Mouse (Mus musculus) liver, adult 2 months (tissue): ENCODE measurements at regions not wholly inside any gene's neighbourhood (a gene's known extent, or its start where the extent isn't known, plus 50 kb on each side); places are given as distances from the start of the nearest gene placed in this dataset.

Experiments used
- DNase-seq: peaks from one replicate; pipeline ENCODE4 v3.0.0-alpha.2; 2011; ENCODE audit warnings: low read depth, low spot score; ENCODE audit errors: extremely low read depth
- H3K27ac ChIP-seq: fragments of 200-500 bp; replicated peaks from 2 replicates; pipeline ENCODE4 v1.5.1; 2012; ENCODE audit warnings: low read depth, mild to moderate bottlenecking, control low read depth, inconsistent platforms, low read length; ENCODE audit not compliant: insufficient read depth
- H3K27me3 ChIP-seq: fragments of 200-500 bp; 2 replicates; pipeline ENCODE4 v1.6.1; 2012; ENCODE audit warnings: mild to moderate bottlenecking, moderate library complexity, low read length, inconsistent platforms; ENCODE audit not compliant: control insufficient read depth, insufficient read depth
- H3K36me3 ChIP-seq: fragments of 200-500 bp; 2 replicates; pipeline ENCODE4 v1.6.1; 2012; ENCODE audit warnings: low read length, inconsistent platforms; ENCODE audit not compliant: control insufficient read depth, insufficient read depth
- H3K4me1 ChIP-seq: fragments of 200-500 bp; 2 replicates; pipeline ENCODE4 v1.6.1; 2011; ENCODE audit warnings: low read length; ENCODE audit not compliant: control insufficient read depth, insufficient read depth
- H3K4me3 ChIP-seq: fragments of 200-500 bp; 2 replicates; pipeline ENCODE4 v1.5.1; 2011; ENCODE audit warnings: low read depth, mild to moderate bottlenecking, control low read depth, low read length, moderate library complexity; ENCODE audit not compliant: insufficient read depth
- H3K79me2 ChIP-seq: fragments of 200-500 bp; 2 replicates; pipeline ENCODE4 v1.6.1; 2012; ENCODE audit warnings: inconsistent platforms, mild to moderate bottlenecking, low read length, moderate library complexity; ENCODE audit not compliant: control insufficient read depth, insufficient read depth
- H3K9ac ChIP-seq: fragments of 200-500 bp; 2 replicates; pipeline ENCODE4 v1.6.1; 2012; ENCODE audit warnings: low read depth, mild to moderate bottlenecking, control low read depth, inconsistent platforms, low read length
- CTCF ChIP-seq: fragments of 200-500 bp; IDR thresholded peaks from 2 replicates; pipeline ENCODE4 v1.5.1; 2011; ENCODE audit warnings: low read depth, low read length, control low read depth
- POLR2A ChIP-seq: fragments of 200-500 bp; IDR thresholded peaks from 2 replicates; pipeline ENCODE4 v1.6.1; 2011; ENCODE audit warnings: low read length, control low read depth; ENCODE audit not compliant: insufficient read depth; ENCODE audit errors: extremely low read depth
- WGBS: fragments of 180-500 bp; shearing (Covaris S2); methylation state at CpG from one replicate; pipeline ENCODE4 v1.1.7; 2018; 5-methylcytosine and 5-hydroxymethylcytosine counted together

DNA sequence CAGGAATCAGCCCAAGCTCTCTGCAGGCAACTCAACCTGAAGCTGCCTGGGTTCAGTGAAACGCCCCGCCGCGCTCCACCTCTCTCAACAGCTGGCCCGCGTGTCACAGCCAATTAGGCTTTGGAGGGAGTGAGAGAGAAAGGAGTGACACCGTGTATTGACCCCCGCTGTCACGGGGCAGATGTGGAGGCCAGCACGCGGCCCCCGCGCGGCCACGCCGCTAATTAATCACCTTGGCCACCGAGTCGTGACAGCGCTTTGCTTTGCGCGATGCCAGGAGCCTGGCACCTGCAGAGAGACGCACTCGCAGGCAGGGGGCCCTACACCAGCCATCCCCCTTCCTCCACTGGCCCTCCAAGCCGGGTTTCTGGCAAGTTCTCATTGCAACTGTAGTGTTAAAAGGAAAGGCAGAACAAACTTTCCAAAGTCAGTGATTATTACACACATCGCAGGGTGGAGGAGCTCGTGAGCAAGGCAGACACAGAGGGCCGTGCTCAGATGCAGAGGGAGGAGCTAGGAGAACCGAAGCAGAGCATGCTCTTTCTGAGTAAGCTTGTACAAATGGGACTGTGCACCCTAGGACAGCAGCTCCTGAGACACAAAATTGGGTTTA is 240.8 kb downstream of the Lmx1a start:
- TF ChIP-seq CTCF = 0 out of 2 replicates have a peak, but pooled peaks have one; percentile 3
- no peak for TF ChIP-seq POLR2A
- Histone ChIP-seq H3K4me3 (peak overlapping the region; percentile 6; the same call in 1 of the 2 replicates), H3K79me2 (no peaks in the 10 kb centered on the region)

DNA sequence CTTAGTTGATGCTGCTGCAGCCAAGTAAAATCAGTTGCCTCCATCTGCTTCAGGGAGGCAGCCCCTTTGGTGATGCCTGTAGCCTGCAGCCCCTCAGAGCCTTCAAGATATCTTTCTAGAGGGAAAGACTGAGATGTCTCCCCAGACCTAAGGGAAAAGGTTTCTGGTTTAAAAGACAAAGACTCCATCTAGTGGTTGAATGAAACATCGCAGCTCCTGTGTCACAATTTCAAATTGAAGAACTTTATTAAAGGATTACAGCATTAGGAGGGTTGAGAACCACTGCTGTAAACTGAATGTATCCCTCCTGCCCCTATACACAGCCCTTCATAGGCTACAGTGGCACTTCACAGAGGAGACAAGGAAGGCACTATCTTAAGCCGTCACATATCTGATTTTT is 243.1 kb downstream of the Lmx1a start:
- no peaks in the 10 kb centered on the region for H3K4me1 ChIP-seq
- WGBS = 37% methylated on average over 2 of the region's 2 CpGs
- H3K4me3 ChIP-seq = no peak overlapping the region
- H3K79me2 ChIP-seq = no peaks in the 10 kb centered on the region
- DNase-seq = peak; percentile 27
- no peak overlapping the region for H3K27ac ChIP-seq
- H3K36me3 ChIP-seq = no peaks in the 10 kb centered on the region
- TF ChIP-seq CTCF = peak; percentile 30; the same call in 1 of the 2 replicates
- TF ChIP-seq POLR2A = no peak
- H3K27me3 ChIP-seq = no peaks in the 10 kb centered on the region
- H3K9ac ChIP-seq = no peak overlapping the region

More for the DNA sequence above, 240.8 kb downstream of the Lmx1a start:
- Histone ChIP-seq H3K27ac (no peak overlapping the region), H3K36me3 (no peaks in the 10 kb centered on the region), H3K4me1 (no peaks in the 10 kb centered on the region), H3K9ac (no peak overlapping the region), H3K27me3 (no peaks in the 10 kb centered on the region)
- 5% methylated on average over 28 of the region's 28 CpGs for WGBS
- DNase-seq = peak; percentile 3

DNA sequence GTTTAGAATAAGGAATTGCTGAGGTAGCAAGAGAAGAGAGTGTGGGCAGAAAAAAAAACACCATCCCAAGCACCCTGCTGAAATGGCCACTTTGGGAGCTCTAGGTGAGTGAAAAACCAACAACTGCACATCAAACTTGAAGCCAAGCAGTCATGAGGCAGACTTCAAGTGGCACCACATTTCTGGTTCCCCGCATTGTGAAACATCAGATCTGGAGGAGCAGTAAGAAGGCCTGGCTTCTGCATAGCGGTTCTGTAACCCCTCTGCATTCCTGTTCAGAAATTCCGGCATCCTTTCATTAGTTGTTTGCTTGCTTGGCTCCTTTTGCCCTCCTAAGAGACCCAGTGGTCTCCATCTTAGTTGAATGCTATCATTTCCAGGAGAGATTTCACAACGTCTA is 247.7 kb downstream of the Lmx1a start:
- Histone ChIP-seq H3K79me2 (no peaks in the 10 kb centered on the region), H3K27ac (no peak overlapping the region), H3K27me3 (no peaks in the 10 kb centered on the region), H3K4me1 (no peaks in the 10 kb centered on the region), H3K4me3 (no peak overlapping the region), H3K36me3 (no peaks in the 10 kb centered on the region), H3K9ac (no peak overlapping the region)
- 64% methylated on average over 4 of the region's 4 CpGs for WGBS
- no peak for DNase-seq
- no peak for TF ChIP-seq POLR2A
- no peak for TF ChIP-seq CTCF

DNA sequence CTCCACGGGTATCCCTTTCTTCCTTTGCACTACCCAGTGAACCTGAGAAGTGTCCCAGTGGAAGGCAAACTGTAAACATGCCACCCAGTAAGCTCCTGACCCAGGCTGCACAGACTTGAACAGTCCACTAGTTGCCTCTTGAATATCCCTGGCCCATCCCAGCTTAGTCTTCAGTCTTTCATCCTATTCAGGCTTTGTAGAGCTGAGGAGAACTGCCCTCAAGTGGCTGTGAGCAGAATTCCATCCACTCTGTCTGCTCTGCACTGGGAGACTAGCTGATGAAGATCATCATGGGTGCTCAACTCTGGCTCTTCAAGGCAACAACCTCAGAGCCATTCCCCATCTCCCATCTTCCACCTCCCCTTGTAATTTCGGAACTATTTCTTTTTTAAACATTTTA is 249.1 kb downstream of the Lmx1a start:
- H3K79me2 ChIP-seq = no peaks in the 10 kb centered on the region
- no peaks in the 10 kb centered on the region for H3K36me3 ChIP-seq
- H3K27me3 ChIP-seq = no peaks in the 10 kb centered on the region
- DNase-seq = no peak
- 76% methylated on average over 2 of the region's 2 CpGs for WGBS
- TF ChIP-seq CTCF = no peak
- no peak for TF ChIP-seq POLR2A
- no peak overlapping the region for H3K9ac ChIP-seq
- no peak overlapping the region for H3K27ac ChIP-seq
- no peaks in the 10 kb centered on the region for H3K4me1 ChIP-seq
- H3K4me3 ChIP-seq = no peak overlapping the region

DNA sequence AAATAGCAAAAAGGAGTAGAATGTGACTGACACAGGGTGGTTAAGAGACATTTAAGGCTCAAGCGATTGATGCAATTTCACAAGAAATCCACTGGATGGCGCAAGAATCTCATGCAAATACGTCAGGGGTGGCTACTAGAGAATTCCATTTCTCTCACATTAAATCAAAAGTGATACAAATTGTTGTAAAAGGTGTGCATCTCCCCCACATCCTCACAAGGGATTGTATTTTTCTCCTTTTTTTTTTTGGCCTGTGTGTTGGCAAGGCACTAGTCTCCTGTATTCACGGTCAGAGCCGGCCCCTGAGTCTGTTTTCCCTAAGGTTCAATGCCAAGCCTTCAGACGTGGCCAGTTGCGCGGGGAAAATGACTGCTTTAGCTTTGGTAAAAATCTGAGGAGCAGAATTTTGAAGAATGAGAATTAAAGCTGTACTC is 253.0 kb downstream of the Lmx1a start:
- peak; percentile 41 for DNase-seq

DNA sequence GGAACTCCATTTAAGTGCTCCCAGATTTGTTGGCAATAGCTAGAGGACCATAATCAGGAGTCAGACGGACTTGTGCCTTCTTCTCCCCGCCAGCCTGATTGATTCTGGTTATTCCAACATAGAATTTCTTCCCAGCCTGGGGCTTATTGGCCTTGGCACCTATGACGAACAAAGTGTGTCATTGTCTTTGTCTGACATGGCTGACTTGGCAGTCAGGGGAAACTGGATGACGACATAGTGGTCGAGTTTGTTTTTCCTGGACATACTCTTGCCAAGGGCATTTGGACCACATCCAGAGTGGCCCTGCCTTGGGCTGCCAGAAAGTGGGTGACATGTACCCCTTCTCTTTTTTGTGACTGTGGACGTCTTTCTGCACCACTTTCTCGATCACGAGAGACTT is 254.1 kb downstream of the Lmx1a start:
- no peaks in the 10 kb centered on the region for H3K4me1 ChIP-seq
- no peaks in the 10 kb centered on the region for H3K36me3 ChIP-seq
- no peaks in the 10 kb centered on the region for H3K27me3 ChIP-seq
- no peak overlapping the region for H3K9ac ChIP-seq
- no peaks in the 10 kb centered on the region for H3K79me2 ChIP-seq
- no peak overlapping the region for H3K4me3 ChIP-seq
- peak; percentile 26 for DNase-seq
- H3K27ac ChIP-seq = no peak overlapping the region
- TF ChIP-seq POLR2A (no peak), CTCF (no peak)
- 43% methylated on average over 8 of the region's 8 CpGs for WGBS

More for the DNA sequence above, 253.0 kb downstream of the Lmx1a start:
- Histone ChIP-seq H3K27ac (no peak overlapping the region), H3K27me3 (no peaks in the 10 kb centered on the region), H3K79me2 (no peaks in the 10 kb centered on the region), H3K4me3 (no peak overlapping the region), H3K36me3 (no peaks in the 10 kb centered on the region), H3K4me1 (no peaks in the 10 kb centered on the region), H3K9ac (no peak overlapping the region)
- TF ChIP-seq POLR2A (no peak), CTCF (0 out of 2 replicates have a peak, but pooled peaks have one; percentile 11)
- 30% methylated on average over 8 of the region's 8 CpGs for WGBS
